Mouse (Mus musculus) left cerebral cortex, postnatal 14 days (tissue): ENCODE data around the gene Kctd18. TPM values are rescaled to one million over a fixed set of nuclear protein-coding genes. Genes with fewer than 3 reads are reported as not detected.

Experiments
- DNase-seq, 2 experiments: peaks; one replicate each; pipeline ENCODE4 v3.0.0; 2021 to 2022; ENCODE audit warnings: low spot score in 2 of 2, mixed read lengths in 1 of 2
- intact Hi-C: fragments of 180-260 bp; cut with DNase I; formaldehyde crosslinking; loops from one replicate; pipeline ENCODE4 v1.15.1; 2025
- total RNA-seq, 2 experiments: library from RNA; stranded (reverse); gene quantifications; 2 replicates each; pipeline ENCODE4 v1.2.3; 2021

Gene Kctd18
- total RNA-seq, 2 experiments from 2014 or later = 14.8 to 17.1 TPM

- DNase-seq = no peak
- intact Hi-C loops = no loop called here
Observed at GRCm38 (mm10) chr1:57996133-57996615, 22.6 kb downstream of the Kctd18 start.

GRCm38 (mm10) chr1:57995432-57996132 lies 23.2 kb downstream of the Kctd18 start, which contains the start of gene Sgo2a:
Gene Sgo2a, plus strand, starts transcription at chr1:57995971.
- intact Hi-C loops = no loop called here
- DNase-seq = peak; percentile 90 to 93

- intact Hi-C loops = no loop called here
- no peak for DNase-seq
Observed at GRCm38 (mm10) chr1:57991277-57991676, 27.5 kb downstream of the Kctd18 start.

- no peak for DNase-seq
- intact Hi-C loops = no loop called here
Observed at GRCm38 (mm10) chr1:57989052-57989600, 29.6 kb downstream of the Kctd18 start.

GRCm38 (mm10) chr1:57976860-57977259 lies 41.9 kb downstream of the Kctd18 start:
- no peak for DNase-seq
- intact Hi-C loops = no loop called here

- intact Hi-C loops = no loop called here
- no peak for DNase-seq
Observed at GRCm38 (mm10) chr1:57971588-57971987, 47.2 kb downstream of the Kctd18 start.

GRCm38 (mm10) chr1:57969327-57970271 lies 49.2 kb downstream of the Kctd18 start:
- intact Hi-C loops = loop anchor here (10.0 kb wide), 1 partner anchor 325 kb away; no protein-coding TSS in a partner anchor
- DNase-seq = peak; percentile 96 to 97

- intact Hi-C loops = no loop called here
- DNase-seq = no peak
Observed at GRCm38 (mm10) chr1:57955774-57956173, 63.0 kb downstream of the Kctd18 start.

GRCm38 (mm10) chr1:57954376-57954765 lies 64.4 kb downstream of the Kctd18 start:
- intact Hi-C loops = no loop called here

GRCm38 (mm10) chr1:57953586-57954375 lies 65.0 kb downstream of the Kctd18 start:
- intact Hi-C loops = no loop called here
- DNase-seq = no peak

More at GRCm38 (mm10) chr1:57954376-57954765, 64.4 kb downstream of the Kctd18 start:
- DNase-seq = no peak

GRCm38 (mm10) chr1:57952509-57952908 lies 66.2 kb downstream of the Kctd18 start:
- DNase-seq = no peak
- intact Hi-C loops = no loop called here

- intact Hi-C loops = loop anchor here (1.0 to 10.0 kb wide), 3 partner anchors 9 to 521 kb away; partner anchors contain the start of gene Spats2l
- DNase-seq = no peak
Observed at GRCm38 (mm10) chr1:57949716-57950115, 69.0 kb downstream of the Kctd18 start.

GRCm38 (mm10) chr1:57949195-57949594 lies 69.6 kb downstream of the Kctd18 start:
- peak; percentile 19 to 24 for DNase-seq
- intact Hi-C loops = loop anchor here (1.0 to 10.0 kb wide), 2 partner anchors 9 to 174 kb away; partner anchors contain the start of gene Spats2l

- intact Hi-C loops = loop anchor here (10.0 kb wide), 1 partner anchor 173 kb away; the partner anchor contains the start of gene Spats2l
- no peak for DNase-seq
Observed at GRCm38 (mm10) chr1:57947552-57948347, 71.0 kb downstream of the Kctd18 start.

GRCm38 (mm10) chr1:57942215-57942614 lies 76.5 kb downstream of the Kctd18 start:
- no peak for DNase-seq
- intact Hi-C loops = loop anchor here (10.0 kb wide), 1 partner anchor 167 kb away; the partner anchor contains the start of gene Spats2l

GRCm38 (mm10) chr1:57941734-57942133 lies 77.0 kb downstream of the Kctd18 start:
- no peak for DNase-seq
- intact Hi-C loops = loop anchor here (10.0 kb wide), 1 partner anchor 167 kb away; the partner anchor contains the start of gene Spats2l

GRCm38 (mm10) chr1:57941095-57941494 lies 77.7 kb downstream of the Kctd18 start:
- intact Hi-C loops = loop anchor here (10.0 kb wide), 1 partner anchor 166 kb away; the partner anchor contains the start of gene Spats2l
- DNase-seq = no peak

GRCm38 (mm10) chr1:57940691-57941090 lies 78.1 kb downstream of the Kctd18 start:
- DNase-seq = no peak
- intact Hi-C loops = loop anchor here (10.0 kb wide), 1 partner anchor 166 kb away; the partner anchor contains the start of gene Spats2l
